Mouse (Mus musculus) E14TG2a.4 (cell line): ENCODE results near the gene Slc5a11.

Source experiments
- CTCF ChIP-seq: conservative IDR thresholded peaks from 2 replicates; pipeline ENCODE4 v1.5.1; 2014; ENCODE audit warnings: low read length
- NANOG ChIP-seq: IDR thresholded peaks from 2 replicates; pipeline ENCODE4 v1.6.1; 2014; ENCODE audit warnings: borderline replicate concordance, low read length, mixed read lengths

GRCm38 (mm10) chr7:123184891-123185290 lies 29.7 kb upstream of the Slc5a11 start:
- TF ChIP-seq CTCF (no peak), NANOG (no peak)
